Mouse (Mus musculus) neutrophil, adult 5-6 weeks (primary cell): Measurements from ENCODE around the gene Slc9a3. TPM values are rescaled to one million over a fixed set of nuclear protein-coding genes. Genes with fewer than 3 reads are reported as not detected.

ENCODE experiments used
- total RNA-seq: library from RNA; stranded (forward); fragments of 200-1000 nt; gene quantifications from 2 replicates; pipeline ENCODE4 v1.2.3, GENCODE M21; 2017

Slc9a3 gene
- total RNA-seq, 1 experiment from 2014 or later = not detected

Other genes with a start within 250 kb of the Slc9a3 start
- gene Trip13, start 183.7 kb upstream of the Slc9a3 start, total RNA-seq = 1.4 and 3.1 TPM in 2 replicates
- gene Brd9, start 183.6 kb upstream of the Slc9a3 start, total RNA-seq = 120 and 136 TPM in 2 replicates
- not detected in 2 replicates for gene Zdhhc11, start 157.6 kb upstream of the Slc9a3 start, total RNA-seq
- gene Tppp, start 112.0 kb upstream of the Slc9a3 start, total RNA-seq = 1.7 and 5.2 TPM in 2 replicates
- 8.1 and 9.6 TPM in 2 replicates for gene Cep72, start 59.2 kb upstream of the Slc9a3 start, total RNA-seq
- 64.6 and 75.3 TPM in 2 replicates for gene Exoc3, start 87.3 kb downstream of the Slc9a3 start, total RNA-seq
- gene Ahrr, start 170.9 kb downstream of the Slc9a3 start, total RNA-seq = 0.12 TPM in 2 replicates
- 106 and 110 TPM in 2 replicates for gene Pdcd6, start 196.1 kb downstream of the Slc9a3 start, total RNA-seq
- gene Sdha, start 228.8 kb downstream of the Slc9a3 start, total RNA-seq = 248 and 251 TPM in 2 replicates
- 14.2 and 22.0 TPM in 2 replicates for gene Ccdc127, start 228.9 kb downstream of the Slc9a3 start, total RNA-seq
- 0.23 TPM in 1 of 2 replicates, not detected in the other for gene Lrrc14b, start 242.5 kb downstream of the Slc9a3 start, total RNA-seq